Mouse (Mus musculus): Measurements from ENCODE around the gene Hspa12b. TPM values are rescaled to one million over a fixed set of nuclear protein-coding genes. Genes with fewer than 3 reads are reported as not detected.

Gene Hspa12b
- polyA plus RNA-seq, 1 experiment, result 6.0 TPM

DNA sequence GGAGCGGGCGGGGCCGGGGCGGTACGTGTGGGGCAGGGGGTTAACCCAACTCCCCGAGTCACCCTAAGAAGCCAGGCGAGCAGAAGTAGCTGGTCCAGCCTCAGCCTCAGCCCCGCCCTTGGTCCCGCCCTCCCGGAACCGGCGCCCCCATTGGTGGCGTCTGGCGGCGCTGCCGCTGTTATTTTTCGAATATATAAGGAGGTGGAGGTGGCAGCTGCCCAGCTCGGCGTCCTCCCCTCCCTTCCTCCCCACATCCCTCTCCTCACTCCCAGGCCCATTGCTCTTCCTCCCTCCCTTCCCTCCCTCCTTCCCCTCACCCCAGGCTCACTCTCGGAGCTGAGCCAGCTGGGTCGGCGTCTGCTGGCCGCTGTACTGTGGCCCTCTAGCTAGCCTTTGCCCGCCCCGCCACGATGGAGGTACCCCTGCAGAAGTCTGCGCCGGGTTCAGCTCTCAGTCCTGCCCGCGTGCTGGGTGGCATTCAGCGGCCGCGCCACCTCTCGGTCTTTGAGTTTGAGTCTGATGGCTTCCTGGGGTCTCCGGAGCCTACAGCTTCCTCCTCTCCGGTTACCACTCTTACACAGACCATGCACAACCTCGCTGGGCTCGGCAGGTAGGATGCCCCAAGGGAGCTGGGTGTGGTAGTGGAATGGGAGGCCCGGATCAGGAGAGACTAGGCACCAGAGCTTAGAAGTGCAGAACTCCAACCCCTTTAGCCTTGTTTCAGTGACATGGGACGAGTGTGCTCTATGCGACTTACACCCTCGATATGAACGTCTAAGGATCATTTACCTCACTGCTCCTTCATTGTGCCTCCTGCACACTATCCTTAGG is 59.9 kb downstream of the Hspa12b start, which contains the start of the genes Cdc25b and Spef1:
Gene Cdc25b (plus strand): TSS at position 179 of the 831 bp plus-strand sequence.
Gene Spef1 (minus strand): TSS at position 512 of the 831 bp plus-strand sequence.
- H3K27me3 ChIP-seq (ENCODE audit: control insufficient read depth, insufficient read depth, insufficient read length), result no peaks in the 10 kb centered on the region
- H3K4me3 ChIP-seq (ENCODE audit: insufficient read depth, poor library complexity, severe bottlenecking), result peak within 1 kb of the TSS; percentile 86
- H3K36me3 ChIP-seq (ENCODE audit: control insufficient read depth, insufficient read depth), result peaks cover 40% of the 10 kb centered on the region
- peak within 1 kb of the TSS; percentile 98 for H3ac ChIP-seq (ENCODE audit: control insufficient read depth, insufficient read length, low read depth)
- peaks cover 25% of the 10 kb centered on the region for H3K79me3 ChIP-seq (ENCODE audit: low read depth)
- peaks cover 44% of the 10 kb centered on the region for H3K79me2 ChIP-seq (ENCODE audit: control insufficient read depth, insufficient read depth)
- TF ChIP-seq MYOG (IDR thresholded peaks at IDR 0.05; ENCODE audit: control insufficient read depth, extremely low read depth, insufficient read length) (no peak), MAX (IDR thresholded peaks at IDR 0.05) (peak; percentile 19)

DNA sequence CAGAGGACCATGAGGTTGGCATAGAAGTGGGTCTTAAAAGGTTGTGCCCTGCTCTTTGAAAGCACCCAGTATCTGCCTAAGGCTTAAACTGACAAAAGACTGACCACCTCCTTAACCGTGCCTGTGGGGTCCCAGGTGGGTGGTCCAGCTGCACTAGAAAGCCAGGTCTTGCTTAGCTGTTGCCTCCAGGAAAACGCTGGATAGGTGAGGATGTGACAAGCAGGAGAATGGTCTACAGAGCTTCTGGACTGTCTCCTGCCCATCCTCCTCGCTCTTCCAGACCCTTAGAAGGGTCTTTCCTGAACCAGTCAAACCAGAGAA is 60.5 kb downstream of the Hspa12b start:
- peaks cover 44% of the 10 kb centered on the region for H3K79me2 ChIP-seq (ENCODE audit: control insufficient read depth, insufficient read depth)
- H3ac ChIP-seq (ENCODE audit: control insufficient read depth, insufficient read length, low read depth), result peak overlapping the region; percentile 98
- H3K27me3 ChIP-seq (ENCODE audit: control insufficient read depth, insufficient read depth, insufficient read length), result no peaks in the 10 kb centered on the region
- TF ChIP-seq CTCF (IDR thresholded peaks at IDR 0.05; ENCODE audit: control insufficient read depth, insufficient read depth, insufficient read length) (no peak), CEBPB (IDR thresholded peaks at IDR 0.05; ENCODE audit: low read depth) (no peak), MYOD1 (IDR thresholded peaks at IDR 0.05; ENCODE audit: control insufficient read depth, insufficient read length, low read depth) (no peak), FOSL1 (IDR thresholded peaks at IDR 0.05; ENCODE audit: insufficient read depth, low read length, poor library complexity, severe bottlenecking) (no peak), USF1 (IDR thresholded peaks at IDR 0.05; ENCODE audit: low read depth) (no peak), MYOG (IDR thresholded peaks at IDR 0.05; ENCODE audit: control insufficient read depth, extremely low read depth, insufficient read length) (no peak), MAX (IDR thresholded peaks at IDR 0.05) (no peak)
- H3K36me3 ChIP-seq (ENCODE audit: control insufficient read depth, insufficient read depth), result peaks cover 45% of the 10 kb centered on the region
- peak overlapping the region; percentile 86 for H3K4me3 ChIP-seq (ENCODE audit: insufficient read depth, poor library complexity, severe bottlenecking)
- peaks cover 25% of the 10 kb centered on the region for H3K79me3 ChIP-seq (ENCODE audit: low read depth)

DNA sequence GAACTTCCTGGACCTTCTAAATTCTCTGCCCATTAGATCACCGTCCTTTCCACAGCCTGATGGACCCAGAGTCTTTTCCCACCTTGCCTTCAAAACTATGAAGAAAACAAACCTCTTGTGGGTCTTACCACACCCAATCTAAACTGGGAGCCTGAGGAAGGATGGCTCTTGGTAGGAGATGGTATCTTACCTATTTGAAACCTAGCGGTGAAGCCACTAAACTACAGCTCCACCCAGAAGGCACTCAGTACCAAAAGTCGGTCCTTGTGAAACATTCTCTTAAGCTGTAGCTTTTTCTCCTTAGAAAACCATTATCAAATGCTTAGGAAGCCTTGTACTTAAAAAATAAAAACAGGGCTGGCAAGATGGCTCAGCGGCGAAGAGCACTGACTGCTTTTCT is 61.2 kb downstream of the Hspa12b start:
- H3ac ChIP-seq (ENCODE audit: control insufficient read depth, insufficient read length, low read depth), result no peak overlapping the region
- no peaks in the 10 kb centered on the region for H3K27me3 ChIP-seq (ENCODE audit: control insufficient read depth, insufficient read depth, insufficient read length)
- H3K36me3 ChIP-seq (ENCODE audit: control insufficient read depth, insufficient read depth), result peaks cover 53% of the 10 kb centered on the region
- peaks cover 25% of the 10 kb centered on the region for H3K79me3 ChIP-seq (ENCODE audit: low read depth)
- TF ChIP-seq MYOG (IDR thresholded peaks at IDR 0.05; ENCODE audit: control insufficient read depth, extremely low read depth, insufficient read length), result no peak
- TF ChIP-seq FOSL1 (IDR thresholded peaks at IDR 0.05; ENCODE audit: insufficient read depth, low read length, poor library complexity, severe bottlenecking), result no peak
- TF ChIP-seq CEBPB (IDR thresholded peaks at IDR 0.05; ENCODE audit: low read depth), result no peak
- TF ChIP-seq MAX (IDR thresholded peaks at IDR 0.05), result no peak
- TF ChIP-seq CTCF (IDR thresholded peaks at IDR 0.05; ENCODE audit: control insufficient read depth, insufficient read depth, insufficient read length), result no peak
- TF ChIP-seq USF1 (IDR thresholded peaks at IDR 0.05; ENCODE audit: low read depth), result no peak
- no peak for TF ChIP-seq MYOD1 (IDR thresholded peaks at IDR 0.05; ENCODE audit: control insufficient read depth, insufficient read length, low read depth)
- H3K79me2 ChIP-seq (ENCODE audit: control insufficient read depth, insufficient read depth), result peaks cover 44% of the 10 kb centered on the region
- no peak overlapping the region for H3K4me3 ChIP-seq (ENCODE audit: insufficient read depth, poor library complexity, severe bottlenecking)

DNA sequence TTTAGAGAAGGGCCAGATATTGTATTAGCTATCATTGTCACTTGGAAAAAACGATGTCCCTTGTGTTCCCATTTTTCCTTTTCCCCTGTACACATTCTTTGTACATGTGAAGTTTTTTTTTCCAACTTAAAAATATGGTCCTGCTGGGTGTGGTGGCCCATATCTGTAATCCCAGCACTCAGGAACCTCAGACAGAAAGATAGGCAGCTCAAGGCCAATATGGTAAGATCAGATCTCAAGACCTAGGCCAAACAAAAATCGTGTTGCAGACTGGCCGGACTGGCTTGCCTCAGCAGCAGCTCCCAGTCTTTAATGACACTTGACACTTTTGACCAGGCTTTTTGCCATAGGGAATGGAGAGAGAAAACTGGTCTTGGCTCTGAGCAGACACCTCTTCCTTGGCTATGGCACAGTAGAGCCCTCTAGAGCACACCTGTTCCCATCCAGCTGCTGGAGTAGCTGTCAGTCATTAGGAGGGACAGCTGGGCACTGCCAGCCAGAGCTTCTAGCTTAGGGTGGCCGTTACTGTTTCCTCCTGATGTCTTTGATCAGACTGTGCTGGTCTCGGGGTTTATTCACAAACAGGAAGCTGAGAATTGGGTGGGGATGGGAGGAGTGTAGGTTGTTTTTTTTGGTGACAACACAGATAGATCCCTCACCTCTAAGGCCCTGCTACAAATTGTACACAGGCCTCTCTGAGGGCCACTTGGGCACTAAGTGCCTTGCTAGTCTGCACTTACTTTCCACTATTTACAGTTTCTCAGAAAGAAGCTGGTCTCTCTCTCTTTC is 62.6 kb downstream of the Hspa12b start:
- Histone ChIP-seq H3K79me3 (ENCODE audit: low read depth) (peaks cover 25% of the 10 kb centered on the region), H3K4me3 (ENCODE audit: insufficient read depth, poor library complexity, severe bottlenecking) (no peak overlapping the region), H3K27me3 (ENCODE audit: control insufficient read depth, insufficient read depth, insufficient read length) (no peaks in the 10 kb centered on the region), H3ac (ENCODE audit: control insufficient read depth, insufficient read length, low read depth) (no peak overlapping the region), H3K36me3 (ENCODE audit: control insufficient read depth, insufficient read depth) (peaks cover 67% of the 10 kb centered on the region), H3K79me2 (ENCODE audit: control insufficient read depth, insufficient read depth) (peaks cover 44% of the 10 kb centered on the region)
- no peak for TF ChIP-seq MAX (IDR thresholded peaks at IDR 0.05)
- TF ChIP-seq MYOG (IDR thresholded peaks at IDR 0.05; ENCODE audit: control insufficient read depth, extremely low read depth, insufficient read length), result no peak
- TF ChIP-seq MYOD1 (IDR thresholded peaks at IDR 0.05; ENCODE audit: control insufficient read depth, insufficient read length, low read depth), result peak; percentile 72

DNA sequence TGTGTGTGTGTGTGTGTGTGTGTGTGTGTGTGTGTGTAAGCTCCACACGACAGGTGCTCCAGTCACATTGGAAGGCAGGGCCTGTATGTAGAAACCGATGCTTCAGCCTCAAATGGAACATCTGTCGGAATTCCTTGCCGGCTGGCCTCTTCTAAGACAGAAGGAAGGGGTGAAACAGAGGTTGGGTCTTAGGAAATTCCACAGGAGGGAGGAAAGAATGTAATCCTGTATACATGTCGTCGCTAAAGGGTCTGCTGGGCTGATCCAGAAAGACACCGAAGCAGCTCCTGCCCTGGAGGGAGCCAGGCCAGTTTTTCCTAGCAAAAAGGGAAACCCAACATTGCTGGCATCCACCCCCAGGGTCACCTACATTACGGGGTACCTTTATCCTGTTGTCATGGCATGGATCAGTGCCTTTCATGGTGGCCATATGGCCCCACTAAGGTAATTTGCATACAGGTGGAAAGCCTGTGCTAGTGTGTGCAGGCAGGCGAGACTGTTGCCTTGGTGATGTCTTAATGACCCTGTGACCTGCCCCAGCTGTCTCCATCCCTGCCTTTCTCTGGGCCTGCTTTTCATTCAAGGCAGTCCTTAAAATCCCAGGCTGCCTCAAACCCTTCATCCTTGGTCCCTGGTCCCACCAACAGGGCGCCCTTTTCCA is 63.4 kb downstream of the Hspa12b start:
- peaks cover 25% of the 10 kb centered on the region for H3K79me3 ChIP-seq (ENCODE audit: low read depth)
- peaks cover 74% of the 10 kb centered on the region for H3K36me3 ChIP-seq (ENCODE audit: control insufficient read depth, insufficient read depth)
- peaks cover 44% of the 10 kb centered on the region for H3K79me2 ChIP-seq (ENCODE audit: control insufficient read depth, insufficient read depth)
- no peak overlapping the region for H3K4me3 ChIP-seq (ENCODE audit: insufficient read depth, poor library complexity, severe bottlenecking)
- H3ac ChIP-seq (ENCODE audit: control insufficient read depth, insufficient read length, low read depth), result no peak overlapping the region
- TF ChIP-seq CEBPB (IDR thresholded peaks at IDR 0.05; ENCODE audit: low read depth) (no peak), CTCF (IDR thresholded peaks at IDR 0.05; ENCODE audit: control insufficient read depth, insufficient read depth, insufficient read length) (no peak), FOSL1 (IDR thresholded peaks at IDR 0.05; ENCODE audit: insufficient read depth, low read length, poor library complexity, severe bottlenecking) (no peak), MYOG (IDR thresholded peaks at IDR 0.05; ENCODE audit: control insufficient read depth, extremely low read depth, insufficient read length) (no peak), USF1 (IDR thresholded peaks at IDR 0.05; ENCODE audit: low read depth) (no peak), MAX (IDR thresholded peaks at IDR 0.05) (no peak), MYOD1 (IDR thresholded peaks at IDR 0.05; ENCODE audit: control insufficient read depth, insufficient read length, low read depth) (no peak)
- no peaks in the 10 kb centered on the region for H3K27me3 ChIP-seq (ENCODE audit: control insufficient read depth, insufficient read depth, insufficient read length)

Data from C2C12 (cell line).